Mouse (Mus musculus): ENCODE results near the gene Gm45062. TPM values are rescaled to one million over a fixed set of nuclear protein-coding genes. Genes with fewer than 3 reads are reported as not detected.

Gm45062 gene
- polyA plus RNA-seq, 1 experiment = not detected

GRCm38 (mm10) chr6:8495109-8495826 is 236.0 kb downstream of the Gm45062 start:
- Histone ChIP-seq H3K36me3 (ENCODE audit: control insufficient read depth, insufficient read depth, low read length) (no peaks in the 10 kb centered on the region), H3K4me3 (ENCODE audit: low read depth, low read length) (no peak overlapping the region), H3K27ac (ENCODE audit: insufficient read depth, low read depth, low read length) (no peak overlapping the region; the same call in 1 of the 2 replicates), H3K4me1 (ENCODE audit: control insufficient read depth, insufficient read depth, insufficient read length, low read length) (peaks cover 7% of the 10 kb centered on the region; the same call in 1 of the 2 replicates), H3K27me3 (ENCODE audit: control insufficient read depth, insufficient read depth, low read length) (no peaks in the 10 kb centered on the region)
- TF ChIP-seq CTCF (IDR thresholded peaks at IDR 0.05; ENCODE audit: extremely low read depth, insufficient read length, insufficient replicate concordance, low read depth, low read length) (no peak), POLR2A (IDR thresholded peaks at IDR 0.05; ENCODE audit: low read depth, low read length) (no peak)
- WGBS = 60% methylated on average over 5 of the region's 5 CpGs

DNA sequence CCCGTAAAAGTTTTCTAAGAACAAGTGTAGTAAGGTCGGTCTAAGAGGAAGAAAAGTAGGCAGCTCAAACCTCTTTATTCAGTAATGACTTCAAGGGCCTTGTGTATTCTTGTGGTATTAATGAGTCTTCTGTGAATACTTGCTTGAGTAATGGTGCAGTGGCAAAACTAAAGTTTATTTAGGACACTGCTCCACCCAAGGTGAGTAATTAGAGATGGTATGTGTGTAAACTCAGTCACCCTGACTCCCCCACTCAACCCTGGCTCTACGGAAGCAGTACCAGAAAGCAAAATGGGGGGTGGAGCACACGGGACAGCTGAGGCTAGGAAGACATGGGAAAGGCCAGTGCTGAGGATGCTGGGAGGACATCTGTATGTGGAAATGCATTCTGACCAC is 236.6 kb downstream of the Gm45062 start:
- Histone ChIP-seq H3K27ac (ENCODE audit: insufficient read depth, low read depth, low read length) (no peak overlapping the region), H3K27me3 (ENCODE audit: control insufficient read depth, insufficient read depth, low read length) (no peaks in the 10 kb centered on the region), H3K4me1 (ENCODE audit: control insufficient read depth, insufficient read depth, insufficient read length, low read length) (peaks cover 7% of the 10 kb centered on the region; the same call in 1 of the 2 replicates), H3K36me3 (ENCODE audit: control insufficient read depth, insufficient read depth, low read length) (no peaks in the 10 kb centered on the region), H3K4me3 (ENCODE audit: low read depth, low read length) (no peak overlapping the region)
- 80% methylated on average over 4 of the region's 4 CpGs for WGBS
- no peak for TF ChIP-seq CTCF (IDR thresholded peaks at IDR 0.05; ENCODE audit: extremely low read depth, insufficient read length, insufficient replicate concordance, low read depth, low read length)
- no peak for TF ChIP-seq POLR2A (IDR thresholded peaks at IDR 0.05; ENCODE audit: low read depth, low read length)

- H3K36me3 ChIP-seq (ENCODE audit: control insufficient read depth, insufficient read depth, low read length) = no peaks in the 10 kb centered on the region
- H3K4me3 ChIP-seq (ENCODE audit: low read depth, low read length) = no peak overlapping the region
- TF ChIP-seq CTCF (IDR thresholded peaks at IDR 0.05; ENCODE audit: extremely low read depth, insufficient read length, insufficient replicate concordance, low read depth, low read length) (no peak), POLR2A (IDR thresholded peaks at IDR 0.05; ENCODE audit: low read depth, low read length) (no peak)
- WGBS = 75% methylated on average over 6 of the region's 6 CpGs
- H3K27me3 ChIP-seq (ENCODE audit: control insufficient read depth, insufficient read depth, low read length) = no peaks in the 10 kb centered on the region
- H3K27ac ChIP-seq (ENCODE audit: insufficient read depth, low read depth, low read length) = no peak overlapping the region
- H3K4me1 ChIP-seq (ENCODE audit: control insufficient read depth, insufficient read depth, insufficient read length, low read length) = peaks cover 7% of the 10 kb centered on the region; the same call in 1 of the 2 replicates
Measured at GRCm38 (mm10) chr6:8497234-8497867, 238.1 kb downstream of the Gm45062 start.

- Histone ChIP-seq H3K4me3 (ENCODE audit: low read depth, low read length) (no peak overlapping the region), H3K4me1 (ENCODE audit: control insufficient read depth, insufficient read depth, insufficient read length, low read length) (peaks cover 7% of the 10 kb centered on the region; the same call in 1 of the 2 replicates), H3K27ac (ENCODE audit: insufficient read depth, low read depth, low read length) (no peak overlapping the region), H3K27me3 (ENCODE audit: control insufficient read depth, insufficient read depth, low read length) (no peaks in the 10 kb centered on the region), H3K36me3 (ENCODE audit: control insufficient read depth, insufficient read depth, low read length) (no peaks in the 10 kb centered on the region)
- TF ChIP-seq CTCF (IDR thresholded peaks at IDR 0.05; ENCODE audit: extremely low read depth, insufficient read length, insufficient replicate concordance, low read depth, low read length) = no peak
- no peak for TF ChIP-seq POLR2A (IDR thresholded peaks at IDR 0.05; ENCODE audit: low read depth, low read length)
- 75% methylated on average over 6 of the region's 6 CpGs for WGBS
Measured at GRCm38 (mm10) chr6:8497868-8498257, 238.6 kb downstream of the Gm45062 start.

GRCm38 (mm10) chr6:8498961-8499360 is 239.7 kb downstream of the Gm45062 start:
- H3K27me3 ChIP-seq (ENCODE audit: control insufficient read depth, insufficient read depth, low read length) = no peaks in the 10 kb centered on the region
- H3K4me3 ChIP-seq (ENCODE audit: low read depth, low read length) = no peak overlapping the region
- no peak overlapping the region for H3K27ac ChIP-seq (ENCODE audit: insufficient read depth, low read depth, low read length)
- no peaks in the 10 kb centered on the region for H3K36me3 ChIP-seq (ENCODE audit: control insufficient read depth, insufficient read depth, low read length)
- no peak for TF ChIP-seq POLR2A (IDR thresholded peaks at IDR 0.05; ENCODE audit: low read depth, low read length)
- TF ChIP-seq CTCF (IDR thresholded peaks at IDR 0.05; ENCODE audit: extremely low read depth, insufficient read length, insufficient replicate concordance, low read depth, low read length) = no peak
- H3K4me1 ChIP-seq (ENCODE audit: control insufficient read depth, insufficient read depth, insufficient read length, low read length) = peaks cover 6% of the 10 kb centered on the region; the same call in 1 of the 2 replicates
- 84% methylated on average over 3 of the region's 3 CpGs for WGBS

- TF ChIP-seq CTCF (IDR thresholded peaks at IDR 0.05; ENCODE audit: extremely low read depth, insufficient read length, insufficient replicate concordance, low read depth, low read length) (no peak), POLR2A (IDR thresholded peaks at IDR 0.05; ENCODE audit: low read depth, low read length) (no peak)
- no peak overlapping the region for H3K4me3 ChIP-seq (ENCODE audit: low read depth, low read length)
- WGBS = 19% methylated on average over 3 of the region's 3 CpGs
- H3K36me3 ChIP-seq (ENCODE audit: control insufficient read depth, insufficient read depth, low read length) = no peaks in the 10 kb centered on the region
- H3K27me3 ChIP-seq (ENCODE audit: control insufficient read depth, insufficient read depth, low read length) = no peaks in the 10 kb centered on the region
- peaks cover 5% of the 10 kb centered on the region; the same call in 1 of the 2 replicates for H3K4me1 ChIP-seq (ENCODE audit: control insufficient read depth, insufficient read depth, insufficient read length, low read length)
- no peak overlapping the region for H3K27ac ChIP-seq (ENCODE audit: insufficient read depth, low read depth, low read length)
Measured at GRCm38 (mm10) chr6:8503953-8504352, 244.7 kb downstream of the Gm45062 start.
